Mouse (Mus musculus) G1E (cell line): Measurements from ENCODE around the gene Primpol.

Source experiments
- CTCF ChIP-seq: IDR thresholded peaks from 2 replicates; pipeline ENCODE4 v1.5.1; 2012; ENCODE audit warnings: low read depth, low read length, inconsistent platforms, mixed read lengths
- POLR2AphosphoS5 ChIP-seq: IDR thresholded peaks from 2 replicates; pipeline ENCODE4 v1.6.1; 2012; ENCODE audit warnings: low read depth, low read length, inconsistent platforms; ENCODE audit not compliant: insufficient replicate concordance

DNA sequence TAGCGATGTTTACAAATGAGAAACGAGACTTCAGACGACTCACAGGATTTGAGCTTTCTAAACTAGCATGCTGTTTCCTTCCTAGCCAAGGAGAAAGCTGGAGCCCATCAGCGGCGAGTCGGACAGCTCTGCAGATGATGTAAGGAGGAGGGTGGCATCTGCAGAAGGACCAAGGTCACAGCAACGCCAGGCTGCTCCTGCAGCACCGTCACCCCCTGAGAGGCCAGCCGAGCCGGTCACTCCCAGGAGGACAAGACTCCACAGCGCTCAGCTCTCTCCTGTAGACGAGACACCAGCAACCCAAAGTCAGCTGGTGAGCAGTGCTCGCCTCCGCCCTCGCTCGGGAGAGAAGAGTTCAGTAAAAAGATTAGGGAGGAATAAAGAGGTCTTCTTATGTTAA is 54.7 kb downstream of the Primpol start:
- TF ChIP-seq POLR2AphosphoS5: no peak
- TF ChIP-seq CTCF: no peak
